Mouse (Mus musculus) CD4-positive, CD25-positive, alpha-beta regulatory T cell, adult 4 months (primary cell): ENCODE measurements around the gene Depdc1b. TPM values are rescaled to one million over a fixed set of nuclear protein-coding genes. Genes with fewer than 3 reads are reported as not detected.

Experiments used
- ATAC-seq: one replicate; pipeline ENCODE4 v1.8.0; 2017
- polyA plus RNA-seq, 2 experiments: library from polyadenylated mRNA; unstranded; fragments of 100-300 nt; shearing (Covaris generic); gene quantifications; one replicate each; pipeline ENCODE4 v1.2.1; 2017

The Depdc1b gene
- polyA plus RNA-seq, 2 experiments from 2014 or later: 0.86 to 2.3 TPM

DNA sequence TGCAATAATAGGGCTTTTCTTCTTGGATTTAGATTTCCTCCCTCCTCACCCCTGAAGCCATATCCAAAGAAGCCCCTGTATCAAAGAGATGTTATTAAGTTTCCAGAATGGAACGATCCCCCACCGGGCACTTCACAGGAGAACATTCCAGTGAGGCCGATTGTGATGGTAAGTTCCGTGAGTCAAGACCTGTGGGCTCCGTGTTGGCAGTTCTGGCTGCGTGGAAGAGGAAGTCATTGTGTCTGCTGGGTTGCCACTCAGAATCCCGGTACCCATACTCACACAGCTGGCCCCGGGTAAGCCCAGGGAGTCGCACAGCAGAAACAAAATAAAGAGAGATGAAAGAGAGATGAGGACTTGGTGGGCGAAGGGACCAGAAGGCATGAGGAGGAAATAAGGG lies 41.2 kb downstream of the Depdc1b start:
- ATAC-seq: no peak

DNA sequence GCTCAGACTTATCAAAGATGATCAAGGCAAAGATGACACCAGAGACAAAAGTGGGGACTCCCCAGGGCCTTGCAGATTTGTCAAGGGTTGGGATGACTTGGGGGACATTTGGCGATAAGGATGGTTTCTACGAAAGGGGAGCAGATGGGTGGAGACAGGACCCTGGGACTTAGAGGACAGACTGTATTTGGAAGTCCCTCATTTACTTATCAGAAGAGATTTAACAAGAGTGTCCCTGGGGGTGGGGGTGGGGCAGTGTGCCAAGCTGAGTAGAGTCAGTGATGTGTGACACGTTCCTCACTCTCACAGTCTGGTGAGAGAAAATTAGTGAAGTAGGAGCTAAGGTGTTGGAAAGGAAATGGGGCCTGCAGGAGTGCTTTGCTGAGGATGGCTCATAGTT lies 42.1 kb downstream of the Depdc1b start:
- ATAC-seq: no peak

DNA sequence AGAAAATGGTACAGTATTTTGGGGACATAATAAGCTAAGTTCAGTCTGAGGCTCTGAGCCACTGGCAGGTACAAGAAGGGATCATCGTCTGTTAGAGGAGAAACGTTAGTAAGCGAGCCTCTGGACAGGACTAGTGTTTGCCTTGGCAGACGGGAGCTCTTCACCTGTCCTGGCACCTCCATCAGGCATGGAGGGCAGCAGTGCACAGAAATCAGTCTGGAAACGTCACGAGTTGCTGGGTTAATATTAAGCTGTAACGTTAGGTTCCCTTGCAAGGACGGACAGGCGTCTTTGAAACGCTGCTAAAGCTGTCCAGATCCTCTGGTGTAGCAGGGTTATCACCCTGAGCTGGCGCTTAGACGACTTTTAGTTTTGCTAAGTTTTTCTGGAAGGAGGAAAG lies 51.4 kb downstream of the Depdc1b start:
- no peak for ATAC-seq

DNA sequence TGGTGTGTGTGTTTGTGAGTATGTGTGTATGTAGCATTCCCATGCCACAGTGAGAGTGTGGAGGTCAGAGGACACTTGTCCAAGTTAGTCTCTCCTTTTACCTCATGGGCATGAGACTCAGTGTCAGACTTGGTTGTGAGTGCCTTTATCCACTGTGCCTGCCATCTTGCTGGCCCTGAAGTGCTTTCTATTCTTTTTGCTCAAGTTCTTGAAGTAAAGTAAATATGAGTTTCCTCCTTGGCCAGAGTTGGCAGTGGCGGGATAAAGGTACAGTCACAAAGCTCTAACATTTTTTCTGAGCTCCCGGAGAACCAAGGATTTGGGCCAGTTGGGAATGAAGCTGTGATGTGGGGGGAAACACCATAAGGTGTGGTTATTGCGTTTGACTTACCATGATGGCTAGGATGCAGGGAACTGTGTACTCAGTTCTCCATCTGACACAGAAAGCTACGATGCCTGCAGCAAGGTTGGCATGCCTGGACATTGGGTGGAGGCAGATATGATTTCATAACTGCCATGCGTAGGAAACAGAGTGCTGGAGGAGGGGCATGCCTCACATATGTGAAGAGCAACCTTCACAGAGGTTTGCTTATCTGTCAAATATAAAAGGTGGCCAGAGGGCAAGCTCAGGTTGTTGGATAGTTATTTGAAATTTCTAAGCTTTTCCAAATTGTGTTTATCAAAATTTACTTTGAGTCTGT lies 54.3 kb downstream of the Depdc1b start:
- ATAC-seq: no peak

DNA sequence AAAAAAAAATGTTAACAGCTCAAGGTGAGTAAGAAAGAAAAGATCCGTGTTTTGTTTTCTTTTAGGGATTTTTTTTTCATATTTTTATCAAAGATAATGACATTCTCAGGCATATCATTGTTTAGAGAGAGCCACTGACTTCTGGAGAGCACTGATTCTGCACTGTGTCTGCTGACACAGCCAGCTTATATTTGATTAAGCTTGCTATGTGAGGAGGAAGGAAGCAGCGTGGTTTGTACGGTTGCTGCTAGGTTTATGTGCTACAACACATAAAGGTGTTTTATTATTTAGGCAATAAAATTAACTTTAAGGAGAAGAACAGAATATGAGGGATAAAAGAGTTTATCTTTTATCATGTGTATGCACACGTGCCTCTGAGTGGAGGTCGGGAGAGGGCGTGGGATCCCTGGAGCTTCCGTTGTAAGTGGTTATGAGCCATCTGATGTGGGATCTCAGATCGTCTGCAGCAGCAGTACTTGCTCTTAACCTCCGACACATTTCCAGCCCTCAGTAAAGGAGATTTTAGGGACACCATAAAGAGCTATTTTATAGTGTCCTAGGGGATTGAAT lies 55.3 kb downstream of the Depdc1b start:
- no peak for ATAC-seq

DNA sequence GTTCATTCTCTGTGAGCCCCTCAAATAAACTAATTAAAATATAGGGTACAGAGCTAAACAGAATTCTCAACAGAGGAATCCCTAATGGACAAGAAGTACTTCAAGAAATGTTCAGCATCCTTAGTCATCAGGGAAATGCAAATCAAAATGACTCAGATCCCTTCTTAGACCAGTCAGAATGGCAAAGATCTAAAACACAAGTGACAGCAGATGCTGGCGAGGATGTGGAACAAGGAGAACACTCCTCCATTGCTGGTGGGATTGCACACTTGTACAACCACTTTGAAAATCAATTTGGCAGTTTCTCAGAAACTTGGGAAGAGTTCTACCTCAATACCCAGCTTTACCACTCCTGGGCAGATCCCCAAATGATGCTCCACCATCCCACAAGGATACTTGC lies 57.1 kb downstream of the Depdc1b start:
- ATAC-seq: no peak

DNA sequence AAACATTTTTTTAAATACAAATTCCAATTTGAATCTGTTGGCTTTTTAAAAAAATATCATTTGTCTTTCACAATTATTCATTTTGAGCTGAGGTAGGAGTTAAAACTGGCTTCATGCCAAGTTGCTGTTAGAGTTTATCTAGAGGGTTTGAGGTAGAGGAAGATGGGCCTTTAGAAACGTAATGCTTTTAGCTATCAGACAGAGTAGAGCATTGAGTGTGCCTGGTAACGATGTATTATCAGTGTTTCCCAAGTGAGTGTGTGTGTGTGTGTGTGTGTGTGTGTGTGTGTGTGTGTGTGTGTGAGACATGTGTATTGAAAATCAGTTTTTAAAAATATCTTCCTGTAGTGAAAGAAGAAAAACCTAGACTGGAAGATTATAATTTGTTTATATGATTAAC lies 60.5 kb downstream of the Depdc1b start:
- ATAC-seq: no peak

DNA sequence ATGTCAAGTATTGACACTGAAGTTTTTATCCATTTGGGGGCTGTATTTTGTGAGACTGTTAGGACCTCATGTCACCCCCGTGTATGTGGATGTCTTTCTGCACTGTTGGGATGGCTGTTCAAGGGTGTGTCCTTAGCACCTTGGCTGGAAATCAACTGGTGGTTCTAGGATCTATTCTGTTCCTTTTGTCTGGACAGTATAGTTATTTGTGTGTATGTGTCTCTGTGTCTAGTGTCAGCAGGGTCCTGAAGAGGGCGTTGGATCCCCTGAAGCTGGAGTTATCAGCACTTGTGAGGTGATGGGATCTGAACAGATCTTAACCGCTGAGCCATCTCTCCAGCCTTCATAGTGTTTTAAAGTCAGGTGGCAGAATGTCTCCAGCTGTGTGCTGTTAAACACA lies 65.0 kb downstream of the Depdc1b start:
- no peak for ATAC-seq

DNA sequence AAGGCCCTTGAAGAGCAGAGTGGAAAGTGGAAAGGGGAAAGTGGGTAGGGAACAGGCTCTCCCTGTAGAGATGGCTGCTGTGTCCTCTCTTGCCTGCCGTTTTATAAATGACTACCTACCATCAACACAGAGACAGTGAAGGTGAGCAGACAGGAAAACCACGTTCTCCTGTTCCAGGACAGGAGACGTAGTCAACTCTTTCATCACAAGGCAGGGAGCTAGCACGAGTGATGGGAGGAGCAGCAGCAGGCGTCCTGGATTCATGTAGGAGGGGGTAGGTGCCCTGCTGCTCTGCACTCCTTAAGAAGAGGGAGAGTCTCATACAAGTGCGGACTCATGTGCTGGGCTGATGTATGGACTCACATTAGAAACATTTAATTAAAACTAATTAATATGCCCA lies 66.9 kb downstream of the Depdc1b start:
- no peak for ATAC-seq

DNA sequence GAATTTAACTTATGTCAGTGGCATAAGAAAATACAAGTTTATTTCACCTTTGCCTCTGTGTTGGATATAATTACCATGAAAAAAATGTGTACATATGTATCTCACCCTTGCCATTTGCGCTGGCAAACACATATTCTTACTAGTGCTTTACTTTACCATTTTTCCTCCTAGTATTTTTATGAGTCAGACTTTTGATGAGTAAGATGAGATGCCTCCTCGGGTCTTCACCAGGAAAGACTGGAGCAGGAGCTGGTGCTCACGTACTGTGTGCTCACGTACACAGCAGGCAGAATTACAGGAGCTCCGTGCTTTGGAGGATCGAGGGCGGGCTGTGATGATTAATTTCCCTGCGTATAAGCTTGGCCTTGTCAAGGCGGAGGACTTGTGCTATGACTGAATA lies 69.9 kb downstream of the Depdc1b start:
- no peak for ATAC-seq

DNA sequence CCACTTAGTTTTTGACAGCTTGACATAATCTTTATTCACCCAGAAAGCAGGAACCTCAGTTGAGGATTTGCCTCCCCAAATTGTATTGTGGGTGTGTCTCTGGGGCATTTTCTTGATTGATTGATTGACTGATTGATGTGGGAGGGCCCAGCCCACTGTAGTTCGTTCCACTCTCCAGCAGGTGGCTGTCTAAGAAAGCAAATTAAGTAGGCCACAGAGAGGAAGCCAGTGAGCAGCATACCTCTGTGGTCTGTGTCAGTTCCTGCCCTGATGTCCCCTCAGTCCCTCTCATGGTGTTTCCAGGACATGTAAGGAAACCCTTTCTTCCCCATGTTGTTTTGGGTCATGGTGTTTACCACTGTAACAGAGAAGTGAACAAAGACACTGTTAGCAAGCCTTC lies 74.4 kb downstream of the Depdc1b start:
- ATAC-seq: peak; percentile 99

DNA sequence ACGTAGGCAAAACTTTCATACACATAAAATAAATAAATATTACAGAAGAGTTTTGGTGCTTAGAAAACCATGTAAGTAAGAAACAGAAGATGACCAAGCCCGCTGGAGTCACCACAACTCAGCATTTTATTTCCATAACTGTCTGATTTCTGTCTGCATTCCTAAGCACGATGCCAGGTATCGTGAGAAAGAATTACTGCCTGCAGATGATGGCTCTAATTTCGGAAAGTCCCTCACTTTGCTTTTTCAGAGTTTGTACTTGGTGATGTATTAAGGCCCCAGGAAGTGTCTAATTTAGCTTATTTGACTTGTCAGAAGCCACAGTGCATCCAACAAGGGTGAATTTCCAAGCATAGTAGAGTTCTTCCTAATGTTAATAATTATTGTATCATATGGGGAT lies 87.1 kb downstream of the Depdc1b start:
- no peak for ATAC-seq

DNA sequence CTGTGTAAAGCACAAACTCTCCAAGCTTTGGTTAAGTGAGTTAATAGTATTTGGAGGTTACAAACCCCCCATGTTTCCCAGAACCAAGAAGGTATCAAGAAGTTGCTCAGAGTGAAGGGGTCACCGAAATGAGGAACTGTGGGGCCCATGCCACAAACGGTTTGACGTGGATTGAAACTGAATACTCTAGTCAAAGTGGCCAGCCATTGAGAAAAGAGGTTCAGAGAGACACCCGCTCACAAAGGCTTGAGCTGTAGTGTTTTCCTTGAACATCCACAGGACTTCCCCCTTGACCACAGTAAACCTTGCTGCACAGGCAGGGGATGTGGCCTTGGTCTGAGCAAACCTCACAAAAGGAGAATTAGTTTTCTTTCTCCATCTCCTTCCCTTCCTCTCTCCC lies 88.2 kb downstream of the Depdc1b start:
- no peak for ATAC-seq

DNA sequence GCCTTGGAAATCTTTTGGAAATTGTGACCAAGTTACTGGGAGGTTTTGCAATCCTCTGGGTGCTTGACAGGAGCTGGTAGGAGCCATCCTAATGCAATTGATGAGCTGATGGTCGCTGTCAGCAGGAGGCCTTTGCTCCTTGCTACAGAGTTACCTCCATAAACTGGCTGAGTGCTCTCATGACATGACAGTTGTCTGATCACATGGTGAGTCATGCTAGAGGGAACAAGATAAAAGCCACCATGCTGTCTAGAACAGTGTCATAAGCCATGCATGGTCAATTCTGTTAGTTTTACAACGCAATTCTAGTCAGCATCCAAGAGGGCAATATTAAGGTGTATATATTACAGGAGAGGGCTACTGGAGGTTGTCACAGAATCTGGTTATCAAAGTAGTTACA lies 99.3 kb downstream of the Depdc1b start:
- no peak for ATAC-seq

DNA sequence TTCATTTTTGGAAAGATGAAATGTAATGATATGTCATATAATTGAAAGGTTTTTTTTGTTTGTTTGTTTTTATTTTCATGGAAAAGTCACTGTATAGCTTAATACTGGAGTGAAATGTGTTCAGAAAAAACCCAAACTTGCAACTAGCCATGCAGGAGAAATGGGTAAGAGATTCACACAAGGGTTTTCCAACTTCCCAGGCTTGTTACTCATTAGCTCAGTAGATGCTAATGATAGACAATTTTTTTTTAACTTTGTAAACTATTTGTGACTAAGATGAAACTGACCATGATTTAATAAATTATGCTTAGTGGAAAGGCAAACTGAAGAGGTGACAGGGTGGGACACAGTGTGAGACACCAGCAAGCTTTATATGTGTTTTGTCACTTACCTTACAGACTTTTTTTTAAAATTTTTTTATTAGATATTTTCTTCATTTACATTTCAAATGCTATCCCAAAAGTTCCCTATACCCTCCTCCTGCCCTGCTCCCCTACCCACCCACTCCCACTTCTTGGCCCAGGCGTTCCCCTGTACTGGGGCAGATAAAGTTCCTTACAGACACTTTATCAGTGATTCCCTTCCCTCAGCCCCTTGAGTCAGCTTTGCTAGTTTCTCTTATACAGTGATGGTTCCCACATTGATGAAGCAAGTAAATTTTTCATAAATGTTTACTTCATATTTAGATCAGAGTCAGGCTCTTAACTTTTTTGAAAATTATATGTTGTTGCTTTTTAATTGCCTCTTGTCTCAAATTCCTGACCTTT lies 102.8 kb downstream of the Depdc1b start:
- ATAC-seq: no peak

DNA sequence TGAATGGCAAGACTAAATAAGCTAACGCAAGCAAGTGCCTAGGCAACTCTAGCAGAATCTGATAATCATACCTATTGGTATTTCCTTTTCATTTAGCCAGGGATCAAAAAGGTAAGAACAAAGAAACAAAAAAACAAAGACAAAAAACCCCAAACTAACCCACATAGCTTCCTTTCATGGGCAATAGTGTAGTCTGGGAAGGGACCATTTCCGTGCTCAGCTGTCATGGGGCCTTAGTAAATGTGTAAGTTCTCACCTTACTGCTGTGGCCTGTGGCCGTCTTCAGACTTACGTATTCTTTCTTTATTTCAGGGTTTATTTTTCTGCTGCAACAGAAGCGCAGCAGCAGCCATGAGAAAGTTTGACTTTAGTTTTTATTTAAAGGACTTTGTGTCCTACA lies 110.2 kb downstream of the Depdc1b start:
- ATAC-seq: peak; percentile 35

DNA sequence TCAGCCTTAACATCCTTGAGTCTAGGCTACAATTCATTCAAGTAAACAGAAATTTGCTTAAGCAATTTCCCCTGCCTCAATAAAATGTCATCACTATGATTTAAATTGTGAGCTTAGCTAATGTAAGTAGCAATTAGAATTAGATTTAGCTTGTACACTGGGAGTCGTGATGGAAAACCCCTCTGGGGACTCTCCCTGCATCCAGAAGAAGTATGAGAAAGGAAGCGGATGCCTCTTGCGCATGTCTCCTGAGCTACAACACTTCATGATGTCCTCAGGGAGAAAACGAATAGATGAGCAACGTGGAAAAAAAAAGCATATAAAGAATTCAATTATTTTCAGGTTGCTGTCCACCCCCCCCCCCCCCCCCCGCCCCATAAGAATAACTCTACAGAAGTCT lies 112.7 kb downstream of the Depdc1b start:
- ATAC-seq: no peak

DNA sequence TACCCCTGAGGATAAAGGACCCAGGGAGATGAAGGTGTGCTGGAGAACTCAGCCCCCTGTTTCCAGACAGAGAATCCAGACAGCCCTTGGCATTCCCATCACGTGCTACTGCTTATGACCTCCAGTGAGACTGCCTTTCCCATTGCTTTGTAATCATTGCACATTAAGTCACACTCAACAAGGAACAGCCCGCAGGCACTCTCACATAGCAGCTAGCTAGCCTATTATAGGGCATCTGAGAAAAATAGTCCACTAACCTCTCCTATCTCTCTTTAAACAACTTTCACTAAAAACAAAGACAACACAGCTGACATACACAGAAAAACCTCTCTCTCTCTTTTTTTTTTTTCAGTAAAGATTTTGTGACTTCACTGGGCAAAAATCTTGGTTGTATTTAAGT lies 113.5 kb downstream of the Depdc1b start:
- ATAC-seq: no peak

DNA sequence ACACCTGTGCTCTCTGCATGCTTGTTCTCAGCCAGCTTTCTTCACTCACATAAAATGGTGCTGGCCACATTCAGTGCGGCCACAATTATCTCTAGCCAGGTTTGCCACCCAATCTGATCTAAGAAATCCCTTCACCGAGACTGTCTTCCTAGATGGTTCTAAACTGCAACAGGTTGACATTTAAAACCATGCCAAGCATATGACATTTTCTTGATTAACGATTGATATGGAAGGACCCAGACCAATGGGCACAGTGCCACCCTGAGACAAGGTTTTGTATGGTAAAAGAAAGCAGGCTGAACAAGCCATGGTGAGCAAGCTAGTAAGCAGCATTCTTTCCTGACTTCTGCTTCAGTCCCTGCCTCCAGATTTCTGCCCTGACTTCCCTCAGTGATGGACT lies 115.6 kb downstream of the Depdc1b start:
- ATAC-seq: no peak

DNA sequence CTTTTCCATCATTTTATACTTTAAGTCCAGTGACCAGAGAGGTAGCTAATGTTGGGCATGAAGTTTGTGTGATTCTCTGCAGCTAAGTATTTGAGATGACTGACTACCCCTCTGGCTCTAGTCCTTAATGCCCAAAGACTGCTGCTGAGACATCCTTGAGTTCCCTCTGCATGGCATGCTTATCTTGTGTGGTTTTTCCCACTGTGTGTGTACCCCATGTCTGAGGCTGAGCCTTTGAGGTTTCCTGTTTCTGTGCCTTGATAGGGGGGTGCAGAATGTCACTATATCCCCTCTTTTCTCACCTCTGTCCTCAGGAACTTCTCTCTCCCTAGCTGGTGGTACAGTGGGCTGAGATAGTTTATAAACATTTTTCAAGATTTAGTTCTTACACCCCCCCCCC lies 119.6 kb downstream of the Depdc1b start:
- ATAC-seq: no peak

DNA sequence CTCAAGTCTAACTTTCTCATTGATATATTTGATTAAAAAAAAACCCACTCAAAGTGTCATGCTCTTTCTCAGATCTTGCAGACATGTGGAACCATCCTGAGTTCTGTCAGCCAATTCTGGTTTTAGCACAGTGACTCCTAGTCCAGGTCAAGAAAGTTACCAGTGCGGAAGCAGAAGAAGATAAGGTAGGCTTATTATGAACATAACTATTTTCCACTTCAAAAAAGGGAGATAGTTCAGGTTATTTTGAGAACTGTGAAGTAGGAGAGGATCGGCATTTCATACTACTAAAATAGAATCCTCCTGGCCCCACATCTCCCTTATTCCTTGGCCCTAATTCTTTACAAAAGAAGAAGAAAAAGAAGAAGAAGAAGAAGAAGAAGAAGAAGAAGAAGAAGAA lies 121.3 kb downstream of the Depdc1b start:
- no peak for ATAC-seq

DNA sequence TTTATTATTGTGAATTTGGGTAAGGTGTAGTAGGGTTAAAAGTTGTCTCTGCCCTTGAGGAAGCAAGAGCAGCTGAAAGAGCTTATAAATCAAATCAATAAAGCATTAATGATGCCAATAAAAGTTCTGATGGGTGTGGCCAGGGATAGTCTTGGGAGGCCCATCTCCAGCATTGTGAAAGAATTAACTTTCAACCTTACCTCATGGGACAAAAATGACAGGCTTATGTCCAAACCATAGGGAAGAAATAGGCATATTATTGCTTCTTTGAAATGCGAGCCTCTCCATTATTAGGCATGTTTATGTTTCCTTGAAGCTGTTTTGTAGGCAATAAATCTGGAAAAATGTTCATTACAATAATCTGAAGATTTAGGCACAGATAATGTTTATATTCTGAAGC lies 122.9 kb downstream of the Depdc1b start:
- no peak for ATAC-seq

DNA sequence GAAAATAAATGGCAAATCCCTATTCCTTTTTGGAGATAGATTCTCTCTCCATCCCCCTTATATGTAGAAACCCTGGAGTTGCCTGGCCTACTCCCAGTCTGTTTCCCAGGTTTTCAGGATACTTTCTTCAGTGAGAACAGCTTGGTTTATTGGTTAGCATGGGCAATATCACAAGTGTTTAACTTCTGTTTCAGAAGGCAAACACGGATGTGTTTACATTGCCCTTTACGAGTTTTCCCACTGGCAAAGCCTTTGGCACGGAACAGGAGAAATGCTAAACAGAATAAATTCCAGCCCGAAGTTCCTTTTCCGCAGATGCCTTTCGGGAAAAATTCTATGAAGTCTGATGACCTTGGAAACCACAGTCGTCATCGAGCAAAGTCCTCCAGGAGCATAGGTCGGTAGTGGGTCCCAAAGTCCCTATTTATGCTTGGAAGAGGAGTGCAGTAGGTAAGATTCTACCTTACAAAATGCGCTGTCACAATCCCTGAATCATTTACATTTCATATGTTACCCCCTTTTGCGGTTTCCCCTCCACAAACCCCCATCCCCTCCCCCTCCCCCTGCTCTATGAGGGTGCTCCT lies 132.3 kb downstream of the Depdc1b start:
- no peak for ATAC-seq
